Mouse (Mus musculus) kidney, embryonic 15.5 days (tissue): Measurements from ENCODE around the gene Vmn2r97. TPM values are rescaled to one million over a fixed set of nuclear protein-coding genes. Genes with fewer than 3 reads are reported as not detected.
"Not testable (repeated sequence)": the region's sequence is repeated elsewhere in the genome, so short reads cannot be mapped to it uniquely, and the experiment has no call there.

ENCODE experiments used
- ATAC-seq: fragments of 200-750 bp; cut with Nextera tagmentation; replicated peaks from 2 replicates; pipeline ENCODE4 v1.8.0; 2017; ENCODE audit warnings: moderate TSS enrichment; ENCODE audit not compliant: low FRiP score
- H3K27ac ChIP-seq: fragments of 300-500 bp; sonication (generic); 2 replicates; pipeline ENCODE4 v1.5.1; 2015; ENCODE audit warnings: mild to moderate bottlenecking, inconsistent platforms
- H3K27me3 ChIP-seq: fragments of 300-500 bp; sonication (generic); 2 replicates; pipeline ENCODE4 v1.6.1; 2015; ENCODE audit warnings: inconsistent platforms
- H3K36me3 ChIP-seq: fragments of 300-500 bp; sonication (generic); 2 replicates; pipeline ENCODE4 v1.6.1; 2015; ENCODE audit warnings: inconsistent platforms
- H3K4me1 ChIP-seq: fragments of 300-500 bp; sonication (generic); 2 replicates; pipeline ENCODE4 v1.6.1; 2015; ENCODE audit warnings: inconsistent platforms
- H3K4me2 ChIP-seq: fragments of 300-500 bp; sonication (generic); 2 replicates; pipeline ENCODE4 v1.6.1; 2015; ENCODE audit warnings: moderate library complexity, mild to moderate bottlenecking, inconsistent platforms
- H3K4me3 ChIP-seq: fragments of 300-500 bp; sonication (generic); replicated peaks from 2 replicates; pipeline ENCODE4 v1.5.1; 2015; ENCODE audit warnings: mild to moderate bottlenecking, inconsistent platforms
- H3K9ac ChIP-seq: fragments of 300-500 bp; sonication (generic); 2 replicates; pipeline ENCODE4 v1.6.1; 2015; ENCODE audit warnings: mild to moderate bottlenecking, inconsistent platforms
- H3K9me3 ChIP-seq: fragments of 300-500 bp; sonication (generic); replicated peaks from 2 replicates; pipeline ENCODE4 v1.6.1; 2016; ENCODE audit warnings: inconsistent platforms
- WGBS: fragments of 180-500 bp; shearing (Covaris S2); methylation state at CpG from one replicate; pipeline ENCODE4 v1.1.7; 2015; ENCODE audit warnings: mixed read lengths; 5-methylcytosine and 5-hydroxymethylcytosine counted together
- polyA plus RNA-seq: library from polyadenylated mRNA; unstranded; fragments of >200 nt; fragmentation: Nextera tagmentation; extraction: Ambion mirVana; gene quantifications from 2 replicates; pipeline ENCODE4 v1.2.1, GENCODE M21; 2015

Vmn2r97 gene
- 0.04 TPM in 1 of 2 replicates, not detected in the other for polyA plus RNA-seq

- H3K36me3 ChIP-seq, H3K27ac ChIP-seq, H3K9ac ChIP-seq, H3K4me1 ChIP-seq, H3K4me2 ChIP-seq, H3K27me3 ChIP-seq, ATAC-seq, H3K9me3 ChIP-seq, H3K4me3 ChIP-seq: not testable (repeated sequence)
- WGBS = 75% methylated on average over 2 of the region's 2 CpGs
These were observed at the start of gene Vmn2r97 for GRCm38 (mm10) chr17:18914000-18914399. Vmn2r97 (plus strand) TSS chr17:18914300.

- not testable (repeated sequence) for H3K9ac ChIP-seq, H3K36me3 ChIP-seq, H3K4me1 ChIP-seq, H3K9me3 ChIP-seq, H3K4me2 ChIP-seq, H3K27me3 ChIP-seq, H3K4me3 ChIP-seq, H3K27ac ChIP-seq, ATAC-seq
- WGBS = 72% methylated on average over 2 of the region's 2 CpGs
These were observed 31.7 kb upstream of the Vmn2r97 start for GRCm38 (mm10) chr17:18882436-18882835.

GRCm38 (mm10) chr17:18889745-18890329, 24.3 kb upstream of the Vmn2r97 start:
- H3K9me3 ChIP-seq = no peaks in the 10 kb centered on the region
- no peak for ATAC-seq
- no peak overlapping the region for H3K4me3 ChIP-seq
- no peak overlapping the region for H3K4me2 ChIP-seq
- H3K27ac ChIP-seq = no peak overlapping the region
- H3K36me3 ChIP-seq = no peaks in the 10 kb centered on the region
- H3K27me3 ChIP-seq = no peaks in the 10 kb centered on the region
- 84% methylated on average over 6 of the region's 6 CpGs for WGBS
- no peaks in the 10 kb centered on the region for H3K4me1 ChIP-seq
- H3K9ac ChIP-seq = no peak overlapping the region

GRCm38 (mm10) chr17:18957800-18958199, 43.7 kb downstream of the Vmn2r97 start:
- not testable (repeated sequence) for H3K4me1 ChIP-seq, ATAC-seq, H3K4me3 ChIP-seq, H3K9ac ChIP-seq, H3K27ac ChIP-seq, H3K36me3 ChIP-seq, H3K27me3 ChIP-seq, H3K4me2 ChIP-seq
- H3K9me3 ChIP-seq = peaks cover 15% of the 10 kb centered on the region
- WGBS = 81% methylated on average over 1 of the region's 1 CpGs

GRCm38 (mm10) chr17:18968371-18969275, 54.5 kb downstream of the Vmn2r97 start:
- Histone ChIP-seq H3K36me3 (no peaks in the 10 kb centered on the region), H3K4me3 (no peak overlapping the region), H3K27me3 (no peaks in the 10 kb centered on the region), H3K4me2 (no peak overlapping the region), H3K9ac (no peak overlapping the region), H3K4me1 (no peaks in the 10 kb centered on the region), H3K27ac (no peak overlapping the region), H3K9me3 (peaks cover 23% of the 10 kb centered on the region)
- ATAC-seq = no peak
- 90% methylated on average over 29 of the region's 29 CpGs for WGBS

Other genes starting within 250 kb of the Vmn2r97 start
- not detected in 2 replicates for gene Vmn2r98, start 139.2 kb downstream of the Vmn2r97 start, polyA plus RNA-seq